Mouse (Mus musculus) brain, embryonic 14.5 days (tissue): ENCODE measurements around the gene Olfr1331. TPM values are rescaled to one million over a fixed set of nuclear protein-coding genes. Genes with fewer than 3 reads are reported as not detected.
"Not testable (repeated sequence)": the region's sequence is repeated elsewhere in the genome, so short reads cannot be mapped to it uniquely, and the experiment has no call there.

Source experiments
- DNase-seq: peaks from one replicate; pipeline ENCODE4 v3.0.0-alpha.2; 2011; ENCODE audit warnings: low read depth
- CTCF ChIP-seq: fragments of 200-500 bp; IDR thresholded peaks from 2 replicates; pipeline ENCODE4 v1.5.1; 2012; ENCODE audit warnings: inconsistent platforms, mild to moderate bottlenecking, moderate library complexity, borderline replicate concordance; ENCODE audit not compliant: insufficient read depth, insufficient read length; ENCODE audit errors: extremely low read depth
- POLR2A ChIP-seq: fragments of 200-500 bp; IDR thresholded peaks from 2 replicates; pipeline ENCODE4 v1.6.1; 2012; ENCODE audit warnings: mild to moderate bottlenecking, inconsistent platforms, borderline replicate concordance; ENCODE audit not compliant: poor library complexity, insufficient read depth, insufficient read length, severe bottlenecking; ENCODE audit errors: extremely low read depth
- polyA plus RNA-seq: library from polyadenylated mRNA; depleted of rRNA; stranded (reverse); fragments of >200 nt; gene quantifications from 2 replicates; pipeline ENCODE4 v1.2.3, GENCODE M21; 2012; rRNA removed

Gene Olfr1331
- not detected in 2 replicates for polyA plus RNA-seq

DNA sequence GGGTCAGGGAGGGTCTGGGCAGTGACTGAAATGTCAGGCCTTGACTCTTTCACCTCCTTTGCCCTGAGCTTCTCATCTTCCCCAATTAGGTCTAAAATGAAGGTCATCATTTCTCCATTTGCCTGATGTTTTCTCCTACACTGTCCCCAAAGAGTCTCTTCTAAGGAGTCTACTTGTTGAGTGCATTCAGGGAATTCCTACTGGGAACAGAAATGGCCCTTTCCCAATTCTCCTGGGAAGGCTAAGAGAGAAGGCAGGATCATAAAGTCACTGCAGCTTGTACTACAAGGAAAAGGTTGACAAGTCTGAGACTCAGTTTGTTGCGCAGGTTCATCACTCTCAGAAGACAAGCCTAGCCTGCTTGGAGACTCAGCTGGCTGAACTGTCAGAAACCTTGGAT is at the start of gene Olfr1331:
Gene Olfr1331, plus strand, starts transcription at position 301 of the 400 bp plus-strand sequence.
- DNase-seq, result no peak
- no peak for TF ChIP-seq CTCF

DNA sequence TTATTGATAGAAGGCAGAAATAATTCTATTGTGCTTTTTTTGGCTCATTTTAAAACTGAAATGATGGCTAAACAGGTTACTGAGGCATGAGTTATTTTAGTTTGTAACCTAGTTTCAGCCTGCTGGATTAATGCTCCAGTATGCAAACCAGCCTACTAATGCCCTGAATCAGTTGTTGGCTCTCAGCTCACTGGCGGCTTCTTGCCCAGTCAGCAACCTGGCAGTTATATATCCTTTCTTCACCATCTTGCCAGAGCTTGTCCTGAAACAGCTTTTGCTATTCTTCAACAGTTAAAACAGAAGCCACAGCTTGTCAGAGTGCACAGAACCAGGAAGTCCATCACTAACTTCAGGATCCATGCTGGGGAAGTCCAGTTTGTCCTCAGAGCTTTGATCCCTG is 45.5 kb upstream of the Olfr1331 start:
- DNase-seq, result peak; percentile 1

DNA sequence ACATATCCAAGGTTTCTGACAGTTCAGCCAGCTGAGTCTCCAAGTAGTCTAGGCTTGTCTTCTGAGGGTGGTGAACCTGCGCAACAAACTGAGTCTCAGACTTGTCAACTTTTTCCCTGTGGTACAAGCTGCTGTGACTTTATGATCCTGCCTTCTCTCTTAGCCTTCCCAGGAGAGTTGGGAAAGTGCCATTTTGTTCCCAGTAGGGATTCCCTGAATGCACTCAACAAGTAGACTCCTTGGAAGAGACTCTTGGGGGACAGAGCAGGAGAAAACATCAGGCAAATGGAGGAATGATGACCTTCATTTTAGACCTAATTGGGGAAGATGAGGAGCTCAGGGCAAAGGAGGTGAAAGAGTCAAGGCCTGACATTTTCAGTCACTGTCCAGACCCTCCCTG is 28.3 kb upstream of the Olfr1331 start, which contains the start of gene Olfr1333:
Gene Olfr1333, minus strand, starts transcription at position 101 of the 400 bp plus-strand sequence.
- TF ChIP-seq POLR2A (no peak), CTCF (no peak)
- no peak for DNase-seq

More for the DNA sequence above, 45.5 kb upstream of the Olfr1331 start:
- TF ChIP-seq CTCF (no peak), POLR2A (no peak)

DNA sequence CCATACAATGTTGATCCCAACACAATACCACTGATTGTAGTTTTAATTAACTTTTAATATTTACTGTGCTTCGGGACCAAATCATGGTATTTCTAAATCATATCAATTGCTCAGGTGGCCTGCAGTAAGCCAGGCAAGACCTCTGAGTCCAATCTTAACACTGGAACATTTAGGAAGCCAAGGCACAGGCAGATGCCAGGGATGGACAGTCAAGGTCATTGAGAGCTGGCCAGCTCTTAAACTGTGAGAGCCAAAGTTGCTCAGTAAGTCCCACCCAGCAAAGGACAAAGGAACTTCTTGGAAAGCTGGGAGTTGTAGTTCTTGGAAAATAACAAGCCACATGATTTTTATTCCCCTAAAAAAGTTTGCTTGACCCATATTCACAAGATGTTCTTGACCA is 2.7 kb upstream of the Olfr1331 start:
- no peak for DNase-seq
- no peak for TF ChIP-seq POLR2A
- TF ChIP-seq CTCF, result no peak

DNA sequence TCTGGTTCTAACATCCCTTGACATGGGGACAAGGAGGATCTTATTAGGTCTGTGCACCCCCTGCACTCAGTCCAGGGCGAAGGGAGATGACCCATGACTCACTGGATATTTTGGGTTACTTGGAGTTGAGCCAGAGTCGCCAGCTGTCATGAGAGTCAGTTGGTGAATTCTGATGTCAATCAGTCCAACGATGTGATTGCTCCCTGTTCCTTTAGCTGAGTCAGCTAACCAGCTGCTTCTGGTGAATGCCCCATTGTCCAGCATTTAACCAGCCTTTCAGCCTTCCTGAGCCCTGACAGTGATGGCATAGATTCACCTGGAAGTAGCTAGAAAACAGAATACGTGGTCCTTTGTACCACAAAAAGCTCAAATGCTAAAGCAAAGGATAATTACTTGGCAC is 1.7 kb upstream of the Olfr1331 start:
- peak; percentile 30 for DNase-seq
- TF ChIP-seq POLR2A (no peak), CTCF (no peak)

DNA sequence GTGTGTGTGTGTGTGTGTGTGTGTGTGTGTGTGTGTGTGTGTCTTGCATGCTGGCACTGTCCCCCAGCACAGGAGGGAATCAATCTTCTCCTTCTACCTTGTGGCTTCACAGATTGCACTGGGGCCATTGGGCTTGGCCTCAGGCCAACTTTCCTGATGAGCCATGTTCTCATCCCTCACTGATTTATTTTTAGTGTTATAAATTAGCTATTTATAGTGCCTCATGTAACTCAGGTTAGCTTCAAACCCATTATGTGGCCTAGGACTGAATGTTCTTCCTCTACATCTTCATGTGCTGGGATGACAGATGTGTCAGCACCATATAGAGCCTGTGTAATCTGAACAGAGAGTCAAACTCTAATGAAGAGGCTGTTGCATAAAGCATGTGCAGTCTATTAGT is 3.1 kb downstream of the Olfr1331 start:
- TF ChIP-seq POLR2A (no peak), CTCF (no peak)
- DNase-seq, result no peak

DNA sequence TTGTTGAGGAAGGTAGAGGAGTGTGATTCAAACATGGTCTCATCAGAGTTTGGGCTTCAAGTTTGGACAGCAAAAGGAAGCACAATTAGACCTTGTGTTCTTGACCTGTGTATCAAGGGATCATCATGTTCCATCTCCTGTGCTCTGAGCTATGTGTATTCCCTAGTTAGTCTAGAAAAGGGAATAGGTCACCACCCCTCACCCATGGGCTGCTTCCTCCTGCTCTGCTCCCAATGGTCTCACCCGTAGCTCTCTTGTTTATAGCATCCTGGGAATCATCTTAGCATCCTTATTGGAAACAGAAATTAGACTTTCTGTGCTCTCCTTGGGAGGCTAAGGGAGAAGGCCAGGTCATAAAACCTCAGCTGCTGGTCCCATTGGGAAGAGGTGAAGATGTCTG is 23.8 kb downstream of the Olfr1331 start, which contains the start of gene Olfr1330:
Gene Olfr1330, plus strand, starts transcription at position 301 of the 400 bp plus-strand sequence.
- no peak for TF ChIP-seq POLR2A
- TF ChIP-seq CTCF, result no peak

DNA sequence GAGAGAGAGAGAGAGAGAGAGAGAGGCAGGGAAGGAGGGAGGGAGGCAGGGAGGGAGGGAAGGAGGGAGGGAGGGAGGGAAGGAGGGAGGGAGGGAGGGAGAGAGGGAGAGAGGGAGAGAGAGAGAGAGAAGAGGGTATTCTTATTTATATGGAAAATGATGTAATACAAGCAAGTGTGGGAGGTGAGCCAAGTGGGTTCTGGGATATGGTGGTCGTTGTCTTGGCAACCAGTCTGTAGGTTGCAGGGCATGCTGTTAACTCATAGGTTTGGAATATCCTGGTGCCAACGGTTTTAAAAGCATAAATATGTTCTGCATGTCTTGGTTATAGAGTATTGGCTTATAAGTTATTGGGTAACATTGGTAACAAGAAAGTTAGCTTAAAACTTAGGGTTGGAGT is 37.5 kb downstream of the Olfr1331 start:
- peak; percentile 64 for DNase-seq
- TF ChIP-seq CTCF, result no peak
- TF ChIP-seq POLR2A, result no peak

More for the DNA sequence above, 23.8 kb downstream of the Olfr1331 start, which contains the start of gene Olfr1330:
- DNase-seq, result no peak

DNA sequence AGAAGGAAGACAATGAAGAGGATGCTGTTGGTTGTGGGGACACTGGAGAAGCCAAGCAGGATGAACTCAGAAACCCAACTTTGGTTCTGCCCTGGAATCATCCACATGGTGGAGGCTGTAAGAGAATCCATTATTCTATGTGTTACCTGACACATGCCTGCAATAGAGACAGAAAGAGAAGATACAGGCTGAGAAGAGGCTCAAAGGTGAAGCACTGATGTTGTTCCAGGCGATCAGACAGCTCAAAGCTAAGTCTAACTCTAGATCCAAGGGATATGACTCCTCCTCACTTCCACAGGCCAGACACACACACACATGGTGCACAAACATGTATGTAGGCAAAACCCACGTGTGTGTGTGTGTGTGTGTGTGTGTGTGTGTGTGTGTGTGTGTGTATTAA is 52.9 kb downstream of the Olfr1331 start, which contains the start of gene Olfr1329:
Gene Olfr1329, minus strand, starts transcription at position 101 of the 400 bp plus-strand sequence.
- DNase-seq, result not testable (repeated sequence)

Other genes starting within 250 kb of the Olfr1331 start
- gene Cfap57, start 243.9 kb upstream of the Olfr1331 start, polyA plus RNA-seq, result 0.72 and 1.5 TPM in 2 replicates
- gene Ebna1bp2, start 243.8 kb upstream of the Olfr1331 start, polyA plus RNA-seq, result 67.7 and 74.9 TPM in 2 replicates
- gene Olfr62, start 205.7 kb upstream of the Olfr1331 start, polyA plus RNA-seq, result not detected in 2 replicates
- gene Olfr1342, start 171.9 kb upstream of the Olfr1331 start, polyA plus RNA-seq, result 0.05 TPM in 2 replicates
- gene Olfr1341, start 161.1 kb upstream of the Olfr1331 start, polyA plus RNA-seq, result not detected in 2 replicates
- gene Olfr1340, start 144.5 kb upstream of the Olfr1331 start, polyA plus RNA-seq, result not detected in 2 replicates
- gene Olfr1339, start 132.5 kb upstream of the Olfr1331 start, polyA plus RNA-seq, result not detected in 2 replicates
- not detected in 2 replicates for gene Olfr1338, start 105.9 kb upstream of the Olfr1331 start, polyA plus RNA-seq
- not detected in 2 replicates for gene Olfr1337, start 82.1 kb upstream of the Olfr1331 start, polyA plus RNA-seq
- gene Olfr1335, start 54.7 kb upstream of the Olfr1331 start, polyA plus RNA-seq, result not detected in 2 replicates
- not detected in 2 replicates for gene Olfr1333, start 28.4 kb upstream of the Olfr1331 start, polyA plus RNA-seq
- not detected in 2 replicates for gene Olfr1330, start 23.9 kb downstream of the Olfr1331 start, polyA plus RNA-seq
- not detected in 2 replicates for gene Olfr1329, start 52.8 kb downstream of the Olfr1331 start, polyA plus RNA-seq
- not detected in 2 replicates for gene Olfr1328, start 74.0 kb downstream of the Olfr1331 start, polyA plus RNA-seq
- gene Lao1, start 96.9 kb downstream of the Olfr1331 start, polyA plus RNA-seq, result 0.06 TPM in 1 of 2 replicates, not detected in the other
- gene Slc2a1, start 244.1 kb downstream of the Olfr1331 start, polyA plus RNA-seq, result 94.7 and 96.9 TPM in 2 replicates